Mouse (Mus musculus): ENCODE measurements at regions not wholly inside any gene's neighbourhood (a gene's known extent, or its start where the extent isn't known, plus 50 kb on each side); places are given as distances from the start of the nearest gene placed in this dataset.

DNA sequence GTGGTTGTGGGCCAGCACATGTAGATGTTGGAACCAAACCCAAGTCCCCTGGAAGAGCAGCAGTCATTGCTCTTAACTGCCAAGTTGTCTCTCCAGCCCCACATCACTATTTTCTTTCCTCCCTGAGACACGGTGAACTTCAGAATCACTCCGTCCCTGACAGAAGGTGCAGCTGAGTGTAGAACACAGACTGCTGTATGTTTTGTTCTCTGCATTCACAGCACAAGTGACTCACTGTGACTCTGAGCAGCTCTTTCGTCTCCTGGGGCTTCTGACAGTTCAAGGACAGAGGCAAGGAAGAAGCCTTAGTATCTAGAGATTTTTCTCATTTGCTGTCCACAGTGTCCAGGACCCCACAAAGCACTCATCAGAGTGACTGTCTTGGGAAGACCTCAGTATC lies 227.6 kb downstream of the Bcl2l11 start:
- TF ChIP-seq CTCF (IDR thresholded peaks at IDR 0.05; ENCODE audit: borderline replicate concordance, control insufficient read depth, extremely low read depth, insufficient read depth, low read length, poor library complexity) = no peak
- TF ChIP-seq POLR2A (IDR thresholded peaks at IDR 0.05; ENCODE audit: control insufficient read depth, extremely low read depth, insufficient read depth, low read length, poor library complexity) = no peak
